Mouse (Mus musculus): ENCODE results near the gene Suds3. TPM values are rescaled to one million over a fixed set of nuclear protein-coding genes. Genes with fewer than 3 reads are reported as not detected.

Gene Suds3
- polyA plus RNA-seq, 1 experiment from 2014 or later: 42.2 TPM

GRCm38 (mm10) chr5:117069498-117069894 lies 46.4 kb downstream of the Suds3 start:
- Histone ChIP-seq H3K4me2 (replicated peaks; ENCODE audit: low read depth) (no peak overlapping the region), H3K27ac (replicated peaks) (no peak overlapping the region), H3K9me3 (ENCODE audit: control insufficient read depth, low read length) (no peaks in the 10 kb centered on the region), H3K4me3 (ENCODE audit: low read depth, low read length) (no peak overlapping the region), H3K4me1 (replicated peaks; ENCODE audit: control insufficient read depth, insufficient read depth) (no peaks in the 10 kb centered on the region), H3K27me3 (ENCODE audit: control insufficient read depth, insufficient read depth, low read length) (no peaks in the 10 kb centered on the region), H3K9ac (ENCODE audit: low read length) (no peak overlapping the region), H3K36me3 (ENCODE audit: control insufficient read depth, insufficient read depth, low read length) (no peaks in the 10 kb centered on the region)
- whole genome bisulfite sequencing: 19% methylated on average over 10 of the region's 10 CpGs
- peak; percentile 27 for DNase-seq (ENCODE audit: low spot score)
- peak; percentile 63 for TF ChIP-seq CTCF (IDR thresholded peaks at IDR 0.05; ENCODE audit: low read depth)
- TF ChIP-seq EP300 (optimal IDR thresholded peaks at IDR 0.05): no peak
- ATAC-seq (ENCODE audit: low FRiP score, low TSS enrichment): no peak

- H3K9me3 ChIP-seq (ENCODE audit: control insufficient read depth, low read length): no peaks in the 10 kb centered on the region
- H3K9ac ChIP-seq (ENCODE audit: low read length): no peak overlapping the region
- no peak for DNase-seq (ENCODE audit: low spot score)
- H3K4me2 ChIP-seq (replicated peaks; ENCODE audit: low read depth): no peak overlapping the region
- no peak for ATAC-seq (ENCODE audit: low FRiP score, low TSS enrichment)
- no peak overlapping the region for H3K27ac ChIP-seq (replicated peaks)
- H3K27me3 ChIP-seq (ENCODE audit: control insufficient read depth, insufficient read depth, low read length): no peaks in the 10 kb centered on the region
- H3K4me3 ChIP-seq (ENCODE audit: low read depth, low read length): no peak overlapping the region
- 36% methylated on average over 18 of the region's 19 CpGs for WGBS
- no peak for TF ChIP-seq EP300 (optimal IDR thresholded peaks at IDR 0.05)
- TF ChIP-seq CTCF (IDR thresholded peaks at IDR 0.05; ENCODE audit: low read depth): no peak
- H3K4me1 ChIP-seq (replicated peaks; ENCODE audit: control insufficient read depth, insufficient read depth): no peaks in the 10 kb centered on the region
- H3K36me3 ChIP-seq (ENCODE audit: control insufficient read depth, insufficient read depth, low read length): no peaks in the 10 kb centered on the region
Observed at GRCm38 (mm10) chr5:117068808-117069497, 47.0 kb downstream of the Suds3 start.

GRCm38 (mm10) chr5:117068181-117068580 lies 47.7 kb downstream of the Suds3 start:
- Histone ChIP-seq H3K4me1 (replicated peaks; ENCODE audit: control insufficient read depth, insufficient read depth) (no peaks in the 10 kb centered on the region), H3K9me3 (ENCODE audit: control insufficient read depth, low read length) (no peaks in the 10 kb centered on the region), H3K4me3 (ENCODE audit: low read depth, low read length) (no peak overlapping the region), H3K27me3 (ENCODE audit: control insufficient read depth, insufficient read depth, low read length) (no peaks in the 10 kb centered on the region), H3K36me3 (ENCODE audit: control insufficient read depth, insufficient read depth, low read length) (no peaks in the 10 kb centered on the region), H3K27ac (replicated peaks) (no peak overlapping the region), H3K4me2 (replicated peaks; ENCODE audit: low read depth) (no peak overlapping the region), H3K9ac (ENCODE audit: low read length) (no peak overlapping the region)
- WGBS: 78% methylated on average over 13 of the region's 13 CpGs
- ATAC-seq (ENCODE audit: low FRiP score, low TSS enrichment) (no peak), DNase-seq (ENCODE audit: low spot score) (no peak)
- TF ChIP-seq CTCF (IDR thresholded peaks at IDR 0.05; ENCODE audit: low read depth) (peak; percentile 58), EP300 (optimal IDR thresholded peaks at IDR 0.05) (no peak)

- TF ChIP-seq CTCF (IDR thresholded peaks at IDR 0.05; ENCODE audit: low read depth) (no peak), EP300 (optimal IDR thresholded peaks at IDR 0.05) (no peak)
- Histone ChIP-seq H3K4me1 (replicated peaks; ENCODE audit: control insufficient read depth, insufficient read depth) (no peaks in the 10 kb centered on the region), H3K9me3 (ENCODE audit: control insufficient read depth, low read length) (no peaks in the 10 kb centered on the region), H3K27ac (replicated peaks) (no peak overlapping the region), H3K4me2 (replicated peaks; ENCODE audit: low read depth) (no peak overlapping the region), H3K36me3 (ENCODE audit: control insufficient read depth, insufficient read depth, low read length) (no peaks in the 10 kb centered on the region), H3K9ac (ENCODE audit: low read length) (no peak overlapping the region), H3K4me3 (ENCODE audit: low read depth, low read length) (no peak overlapping the region), H3K27me3 (ENCODE audit: control insufficient read depth, insufficient read depth, low read length) (no peaks in the 10 kb centered on the region)
- 43% methylated on average over 2 of the region's 2 CpGs for WGBS
- DNase-seq (ENCODE audit: low spot score): no peak
- no peak for ATAC-seq (ENCODE audit: low FRiP score, low TSS enrichment)
Observed at GRCm38 (mm10) chr5:117061251-117061650, 54.7 kb downstream of the Suds3 start.

- 78% methylated on average over 18 of the region's 18 CpGs for WGBS
- TF ChIP-seq EP300 (optimal IDR thresholded peaks at IDR 0.05) (no peak), CTCF (IDR thresholded peaks at IDR 0.05; ENCODE audit: low read depth) (no peak)
- Histone ChIP-seq H3K4me3 (ENCODE audit: low read depth, low read length) (no peak overlapping the region), H3K9ac (ENCODE audit: low read length) (no peak overlapping the region), H3K27ac (replicated peaks) (no peak overlapping the region), H3K27me3 (ENCODE audit: control insufficient read depth, insufficient read depth, low read length) (no peaks in the 10 kb centered on the region), H3K4me2 (replicated peaks; ENCODE audit: low read depth) (no peak overlapping the region), H3K4me1 (replicated peaks; ENCODE audit: control insufficient read depth, insufficient read depth) (no peaks in the 10 kb centered on the region), H3K36me3 (ENCODE audit: control insufficient read depth, insufficient read depth, low read length) (no peaks in the 10 kb centered on the region), H3K9me3 (ENCODE audit: control insufficient read depth, low read length) (no peaks in the 10 kb centered on the region)
- DNase-seq (ENCODE audit: low spot score) (no peak), ATAC-seq (ENCODE audit: low FRiP score, low TSS enrichment) (no peak)
Observed at GRCm38 (mm10) chr5:117060484-117061130, 55.3 kb downstream of the Suds3 start.

- 79% methylated on average over 7 of the region's 7 CpGs for WGBS
Observed at GRCm38 (mm10) chr5:117049940-117050339, 66.0 kb downstream of the Suds3 start.

More at GRCm38 (mm10) chr5:117049940-117050339, 66.0 kb downstream of the Suds3 start:
- H3K9ac ChIP-seq (ENCODE audit: low read length): no peak overlapping the region
- no peak for DNase-seq (ENCODE audit: low spot score)
- no peaks in the 10 kb centered on the region for H3K9me3 ChIP-seq (ENCODE audit: control insufficient read depth, low read length)
- no peak overlapping the region for H3K4me3 ChIP-seq (ENCODE audit: low read depth, low read length)
- H3K4me2 ChIP-seq (replicated peaks; ENCODE audit: low read depth): no peak overlapping the region
- no peaks in the 10 kb centered on the region for H3K4me1 ChIP-seq (replicated peaks; ENCODE audit: control insufficient read depth, insufficient read depth)
- H3K27me3 ChIP-seq (ENCODE audit: control insufficient read depth, insufficient read depth, low read length): no peaks in the 10 kb centered on the region
- no peak overlapping the region for H3K27ac ChIP-seq (replicated peaks)
- H3K36me3 ChIP-seq (ENCODE audit: control insufficient read depth, insufficient read depth, low read length): no peaks in the 10 kb centered on the region
- no peak for ATAC-seq (ENCODE audit: low FRiP score, low TSS enrichment)
- TF ChIP-seq EP300 (optimal IDR thresholded peaks at IDR 0.05): no peak
- TF ChIP-seq CTCF (IDR thresholded peaks at IDR 0.05; ENCODE audit: low read depth): no peak

Measured in stomach, postnatal 0 days (tissue).